Mouse (Mus musculus): Measurements from ENCODE around the gene Gabarap. TPM values are rescaled to one million over a fixed set of nuclear protein-coding genes. Genes with fewer than 3 reads are reported as not detected.
A peak's percentile ranks its signal among the peaks of the same experiment; 100 is the strongest.

The Gabarap gene
- total and polyA plus RNA-seq, 3 experiments = 132 to 241 TPM; not detected in 1

DNA sequence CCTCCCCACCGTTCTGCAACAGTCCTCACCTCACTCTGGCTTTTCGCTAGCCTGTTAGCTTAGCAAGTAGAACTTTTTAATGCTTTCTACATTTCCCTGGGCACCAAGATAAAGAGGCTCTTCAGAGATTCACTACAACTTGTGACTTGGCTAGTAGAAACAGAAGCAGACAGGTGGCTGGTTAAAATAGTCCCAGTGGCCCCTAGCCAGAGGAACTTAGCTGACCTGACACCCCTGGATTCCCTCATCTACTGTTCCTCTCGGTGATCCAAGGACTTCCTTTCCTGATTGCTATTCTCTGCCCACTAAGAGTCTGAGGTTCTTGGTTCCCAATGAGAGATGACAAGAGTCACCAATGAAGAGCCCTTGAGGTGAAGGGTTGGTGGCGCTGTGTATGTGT lies 7.6 kb upstream of the Gabarap start:
- peaks cover 2 to 24% of the 10 kb centered on the region in 2 experiments; a peak in 3 of 4 replicates for H3K36me3 ChIP-seq (ENCODE audit: control insufficient read depth in 1 of 2, insufficient read depth in 2 of 2, low read length in 2 of 2)
- no peak overlapping the region for H3K27ac ChIP-seq (ENCODE audit: control insufficient read depth, low read depth, low read length)

DNA sequence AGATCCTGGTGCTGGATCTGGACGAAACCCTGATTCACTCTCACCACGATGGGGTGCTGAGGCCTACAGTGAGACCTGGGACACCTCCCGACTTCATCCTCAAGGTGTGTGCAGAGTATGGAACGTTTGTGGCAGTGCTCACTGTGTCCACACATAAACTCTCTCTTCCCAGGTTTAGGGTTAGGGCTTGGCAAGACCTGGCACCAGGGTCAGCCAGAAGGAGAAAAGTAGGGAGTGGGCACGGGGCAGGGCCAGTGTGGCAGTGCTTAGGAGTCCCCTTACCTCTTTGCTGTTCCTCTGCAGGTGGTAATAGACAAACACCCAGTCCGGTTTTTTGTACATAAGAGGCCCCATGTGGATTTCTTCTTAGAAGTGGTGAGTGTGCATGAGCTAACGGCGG lies 6.5 kb upstream of the Gabarap start:
- Histone ChIP-seq H3K27ac (ENCODE audit: control insufficient read depth, low read depth, low read length) (no peak overlapping the region), H3K9me3 (replicated peaks; ENCODE audit: insufficient read depth, low read length) (no peaks in the 10 kb centered on the region), H3K36me3 (ENCODE audit: control insufficient read depth in 1 of 2, insufficient read depth in 2 of 2, low read length in 2 of 2) (peaks cover 2 to 15% of the 10 kb centered on the region in 2 experiments; a peak in 3 of 4 replicates), H3K79me2 (ENCODE audit: control insufficient read depth, insufficient read depth, low read length, poor library complexity) (peaks cover 36% of the 10 kb centered on the region), H3K4me3 (ENCODE audit: control insufficient read depth in 1 of 2, insufficient read depth in 1 of 2, low read depth in 2 of 2, low read length in 2 of 2) (no peak overlapping the region), H3K4me1 (ENCODE audit: control insufficient read depth in 1 of 2, insufficient read depth in 2 of 2, low read length in 2 of 2) (peaks cover 3 to 12% of the 10 kb centered on the region in 2 experiments; a peak in 3 of 4 replicates), H3K9ac (ENCODE audit: control insufficient read depth, low read depth, low read length, poor library complexity, severe bottlenecking) (no peak overlapping the region), H3K27me3 (ENCODE audit: control insufficient read depth in 1 of 2, insufficient read depth in 2 of 2, low read length in 2 of 2) (no peaks in the 10 kb centered on the region)
- no peak for DNase-seq (ENCODE audit: low read depth, low spot score)
- no peak for TF ChIP-seq E2F4 (IDR thresholded peaks at IDR 0.05; ENCODE audit: borderline replicate concordance, low read depth, low read length)
- no peak for TF ChIP-seq POLR2AphosphoS5 (IDR thresholded peaks at IDR 0.05; ENCODE audit: borderline replicate concordance, low read depth, low read length)
- TF ChIP-seq SIN3A (IDR thresholded peaks at IDR 0.05; ENCODE audit: low read length) = no peak
- no peak for TF ChIP-seq CHD1 (IDR thresholded peaks at IDR 0.05; ENCODE audit: low read depth, low read length)
- no peak for TF ChIP-seq ZMIZ1 (IDR thresholded peaks at IDR 0.05; ENCODE audit: low read depth, low read length)
- TF ChIP-seq GABPA (IDR thresholded peaks at IDR 0.05; ENCODE audit: low read depth, low read length) = no peak
- TF ChIP-seq GATA1 (IDR thresholded peaks at IDR 0.05; ENCODE audit: low read depth, low read length) = no peak
- TF ChIP-seq TAL1 (IDR thresholded peaks at IDR 0.05; ENCODE audit: low read length) = no peak
- TF ChIP-seq NELFE (IDR thresholded peaks at IDR 0.05; ENCODE audit: low read depth, low read length) = no peak
- TF ChIP-seq ZKSCAN1 (IDR thresholded peaks at IDR 0.05; ENCODE audit: low read depth, low read length) = no peak
- no peak for TF ChIP-seq MEF2A (IDR thresholded peaks at IDR 0.05; ENCODE audit: extremely low read depth, insufficient replicate concordance, low read depth, low read length, poor library complexity, severe bottlenecking)
- no peak for TF ChIP-seq MXI1 (IDR thresholded peaks at IDR 0.05; ENCODE audit: low read depth, low read length)
- no peak for TF ChIP-seq UBTF (IDR thresholded peaks at IDR 0.05; ENCODE audit: borderline replicate concordance, insufficient read depth, low read depth, low read length)
- TF ChIP-seq ETS1 (IDR thresholded peaks at IDR 0.05; ENCODE audit: low read depth, low read length) = no peak
- no peak for TF ChIP-seq HCFC1 (IDR thresholded peaks at IDR 0.05; ENCODE audit: low read depth, low read length)
- no peak for TF ChIP-seq TBP (IDR thresholded peaks at IDR 0.05; ENCODE audit: low read depth, low read length)
- TF ChIP-seq POLR2AphosphoS2 (IDR thresholded peaks at IDR 0.05; ENCODE audit: low read length) = no peak
- no peak for TF ChIP-seq MYB (IDR thresholded peaks at IDR 0.05; ENCODE audit: low read depth, low read length)
- TF ChIP-seq SMC3 (IDR thresholded peaks at IDR 0.05; ENCODE audit: low read depth, low read length) = no peak

More for the DNA sequence above, 7.6 kb upstream of the Gabarap start:
- H3K9ac ChIP-seq (ENCODE audit: control insufficient read depth, low read depth, low read length, poor library complexity, severe bottlenecking) = 0 out of 2 replicates have a peak overlapping the region, but pooled peaks have one; percentile 99
- H3K27me3 ChIP-seq (ENCODE audit: control insufficient read depth in 1 of 2, insufficient read depth in 2 of 2, low read length in 2 of 2) = no peaks in the 10 kb centered on the region
- H3K4me1 ChIP-seq (ENCODE audit: control insufficient read depth in 1 of 2, insufficient read depth in 2 of 2, low read length in 2 of 2) = peaks cover 6 to 17% of the 10 kb centered on the region in 2 experiments
- no peak for TF ChIP-seq KAT2A (conservative IDR thresholded peaks at IDR 0.05; ENCODE audit: low read depth, low read length)
- no peak for TF ChIP-seq MYC (IDR thresholded peaks at IDR 0.05; ENCODE audit: low read depth, low read length)
- no peak for TF ChIP-seq GATA1 (IDR thresholded peaks at IDR 0.05; ENCODE audit: low read depth, low read length)
- TF ChIP-seq MAFK (IDR thresholded peaks at IDR 0.05; ENCODE audit: borderline replicate concordance, low read depth, low read length) = no peak
- no peak for TF ChIP-seq HCFC1 (IDR thresholded peaks at IDR 0.05; ENCODE audit: low read depth, low read length)
- no peak for TF ChIP-seq POLR2A (IDR thresholded peaks at IDR 0.05; ENCODE audit: control insufficient read depth in 1 of 2, insufficient read depth in 1 of 2, low read depth in 1 of 2, low read length in 2 of 2, poor library complexity in 1 of 2)
- TF ChIP-seq RAD21 (IDR thresholded peaks at IDR 0.05; ENCODE audit: low read depth, low read length) = no peak
- no peak for TF ChIP-seq MAZ (IDR thresholded peaks at IDR 0.05; ENCODE audit: low read depth, low read length)
- TF ChIP-seq POLR2AphosphoS2 (IDR thresholded peaks at IDR 0.05; ENCODE audit: low read length) = no peak
- no peak for TF ChIP-seq SMC3 (IDR thresholded peaks at IDR 0.05; ENCODE audit: low read depth, low read length)
- TF ChIP-seq ZKSCAN1 (IDR thresholded peaks at IDR 0.05; ENCODE audit: low read depth, low read length) = no peak
- no peak for TF ChIP-seq ZNF384 (IDR thresholded peaks at IDR 0.05; ENCODE audit: low read depth, low read length)
- no peak for TF ChIP-seq UBTF (IDR thresholded peaks at IDR 0.05; ENCODE audit: borderline replicate concordance, insufficient read depth, low read depth, low read length)
- no peak for TF ChIP-seq ELF1 (IDR thresholded peaks at IDR 0.05; ENCODE audit: low read depth, low read length)
- H3K4me3 ChIP-seq (ENCODE audit: control insufficient read depth in 1 of 2, insufficient read depth in 1 of 2, low read depth in 2 of 2, low read length in 2 of 2) = no peak overlapping the region
- peaks cover 43% of the 10 kb centered on the region for H3K79me2 ChIP-seq (ENCODE audit: control insufficient read depth, insufficient read depth, low read length, poor library complexity)
- no peak for DNase-seq (ENCODE audit: low read depth, low spot score)
- H3K9me3 ChIP-seq (replicated peaks; ENCODE audit: insufficient read depth, low read length) = no peaks in the 10 kb centered on the region
